Comparison of ENCODE assay signal across 23 mouse cellular contexts in genomic region chr3:127295921-127296320, GRCm38 (mm10).
A peak's percentile ranks its signal among the peaks of the same experiment; 100 is the strongest.
DNase-seq lines count a peak whose midpoint lies in the region; ATAC-seq and TF ChIP-seq lines count a peak whose summit lies in the region.
"Had no signal": no experiment of that assay in that cellular context is flagged by ENCODE, and none has a peak within 500 bp of the region (broad histone marks: within the 10 kb centered on the region; RNA-seq: fewer than 3 reads in every experiment).

No protein-coding gene starts in this region.

- 55% methylated on average over 6 of the region's 6 CpGs for WGBS in heart, embryonic 14.5 days
- WGBS in midbrain, embryonic 14.5 days, result 82% methylated on average over 6 of the region's 6 CpGs

- TF ChIP-seq CTCF in layer of hippocampus, adult 2 months (conservative IDR thresholded peaks at IDR 0.05), result no peak
- no peak for TF ChIP-seq CTCF in MEL (IDR thresholded peaks at IDR 0.05 in 2 of 3, conservative IDR thresholded peaks at IDR 0.05 in 1 of 3; ENCODE audit: control insufficient read depth in 1 of 3, insufficient read depth in 1 of 3, low read depth in 2 of 3, low read length in 3 of 3, poor library complexity in 1 of 3, severe bottlenecking in 1 of 3)

- peak overlapping the region; percentile 9 to 25; a peak in 1 of 4 replicates for H3K27ac ChIP-seq in heart, embryonic 14.5 days (replicated peaks in 1 of 2; ENCODE audit: control insufficient read depth in 1 of 2, insufficient read depth in 1 of 2, low read depth in 2 of 2, low read length in 2 of 2)
- 0 out of 2 replicates have a peak overlapping the region, but pooled peaks have one; percentile 23 for H3K27ac ChIP-seq in layer of hippocampus, adult 2 months
- H3K27ac ChIP-seq in MEL (ENCODE audit: control insufficient read depth, low read depth, low read length), result peak overlapping the region; percentile 79
- H3K27ac ChIP-seq in midbrain, embryonic 14.5 days (replicated peaks; ENCODE audit: low read depth, low read length), result peak overlapping the region; percentile 87; the same call in 1 of the 2 replicates
- H3K27ac ChIP-seq: embryonic facial prominence, embryonic 12.5 days; forebrain, embryonic 13.5 days; gastrocnemius, adult 2 months; limb, embryonic 10.5 days; liver, embryonic 15.5 days; macrophage had no signal

- no peak overlapping the region for H3K9ac ChIP-seq in heart, embryonic 14.5 days (ENCODE audit: low read length)
- peak overlapping the region; percentile 42 for H3K9ac ChIP-seq in MEL (ENCODE audit: control insufficient read depth, low read depth, low read length, poor library complexity, severe bottlenecking)
- no peak overlapping the region for H3K9ac ChIP-seq in midbrain, embryonic 14.5 days (replicated peaks; ENCODE audit: low read length)
- H3K9ac ChIP-seq: embryonic facial prominence, embryonic 12.5 days; forebrain, embryonic 13.5 days; liver, embryonic 15.5 days had no signal

- no peaks in the 10 kb centered on the region for H3K9me3 ChIP-seq in heart, embryonic 14.5 days (ENCODE audit: control insufficient read depth, low read length)
- no peaks in the 10 kb centered on the region for H3K9me3 ChIP-seq in MEL (replicated peaks; ENCODE audit: insufficient read depth, low read length)
- H3K9me3 ChIP-seq in midbrain, embryonic 14.5 days (ENCODE audit: control insufficient read depth, low read length), result no peaks in the 10 kb centered on the region
- H3K9me3 ChIP-seq: embryonic facial prominence, embryonic 12.5 days; forebrain, embryonic 13.5 days; limb, embryonic 10.5 days; liver, embryonic 15.5 days had no signal

- H3K4me2 ChIP-seq in heart, embryonic 14.5 days (ENCODE audit: low read length), result peak overlapping the region; percentile 39
- no peak overlapping the region for H3K4me2 ChIP-seq in midbrain, embryonic 14.5 days (ENCODE audit: low read length)
- H3K4me2 ChIP-seq: embryonic facial prominence, embryonic 12.5 days; forebrain, embryonic 13.5 days; liver, embryonic 15.5 days had no signal

- no peak for TF ChIP-seq POLR2A in MEL (IDR thresholded peaks at IDR 0.05; ENCODE audit: control insufficient read depth in 1 of 2, insufficient read depth in 1 of 2, low read depth in 1 of 2, low read length in 2 of 2, poor library complexity in 1 of 2)

- H3K4me3 ChIP-seq in heart, embryonic 14.5 days (ENCODE audit: control insufficient read depth in 1 of 2, insufficient read depth in 1 of 2, low read depth in 1 of 2, low read length in 2 of 2), result no peak overlapping the region
- H3K4me3 ChIP-seq in layer of hippocampus, adult 2 months, result no peak overlapping the region
- peak overlapping the region; percentile 50 to 64 for H3K4me3 ChIP-seq in MEL (ENCODE audit: control insufficient read depth in 1 of 2, insufficient read depth in 1 of 2, low read depth in 2 of 2, low read length in 2 of 2)
- no peak overlapping the region for H3K4me3 ChIP-seq in midbrain, embryonic 14.5 days (replicated peaks; ENCODE audit: low read depth, low read length)
- H3K4me3 ChIP-seq: embryonic facial prominence, embryonic 12.5 days; erythroblast, embryonic 14.5 days; forebrain, embryonic 13.5 days; gastrocnemius, adult 2 months; limb, embryonic 10.5 days; liver, embryonic 15.5 days had no signal

- H3K36me3 ChIP-seq in heart, embryonic 14.5 days (ENCODE audit: control insufficient read depth, insufficient read depth, low read length), result no peaks in the 10 kb centered on the region
- H3K36me3 ChIP-seq in MEL (ENCODE audit: control insufficient read depth in 1 of 2, insufficient read depth in 2 of 2, low read length in 2 of 2), result peaks cover 0 to 3% of the 10 kb centered on the region in 2 experiments; a peak in 2 of 4 replicates
- H3K36me3 ChIP-seq in midbrain, embryonic 14.5 days (ENCODE audit: control insufficient read depth, insufficient read depth, low read length), result no peaks in the 10 kb centered on the region
- H3K36me3 ChIP-seq: embryonic facial prominence, embryonic 12.5 days; limb, embryonic 10.5 days; liver, embryonic 15.5 days had no signal

- DNase-seq in heart, adult 11 months, result no peak
- no peak for DNase-seq in layer of hippocampus, adult 2 months (ENCODE audit: low spot score in 2 of 2)
- no peak for DNase-seq in layer of hippocampus, adult 18-20 months (ENCODE audit: low spot score in 2 of 2)
- peak; percentile 61 for DNase-seq in MEL (ENCODE audit: low read depth, low spot score)
- DNase-seq in midbrain, embryonic 14.5 days, result no peak
- DNase-seq: adrenal gland, postnatal 36 days; cerebellum, adult 11 months; cerebellum, postnatal 14 days; gastrocnemius, adult 2 months; heart, postnatal 4 days; kidney, adult 18-20 months; kidney, postnatal 4 days; liver had no signal

- H3K79me2 ChIP-seq in MEL (ENCODE audit: control insufficient read depth, insufficient read depth, low read length, poor library complexity), result no peaks in the 10 kb centered on the region

- no peak for TF ChIP-seq EP300 in MEL (IDR thresholded peaks at IDR 0.05; ENCODE audit: low read depth in 1 of 2, low read length in 2 of 2)

- no peak for TF ChIP-seq RAD21 in MEL (IDR thresholded peaks at IDR 0.05; ENCODE audit: low read depth, low read length)

- no peaks in the 10 kb centered on the region for H3K27me3 ChIP-seq in heart, embryonic 14.5 days (ENCODE audit: control insufficient read depth, insufficient read depth, low read length)
- H3K27me3 ChIP-seq in MEL (ENCODE audit: control insufficient read depth in 1 of 2, insufficient read depth in 2 of 2, low read length in 2 of 2), result no peaks in the 10 kb centered on the region
- no peaks in the 10 kb centered on the region for H3K27me3 ChIP-seq in midbrain, embryonic 14.5 days (ENCODE audit: control insufficient read depth, insufficient read depth, low read length)
- H3K27me3 ChIP-seq: embryonic facial prominence, embryonic 12.5 days; forebrain, embryonic 13.5 days; liver, embryonic 15.5 days had no signal

- ATAC-seq in heart, embryonic 14.5 days (ENCODE audit: insufficient number of reproducible peaks, insufficient read depth, low FRiP score, low read depth), result no peak
- ATAC-seq in midbrain, embryonic 14.5 days (ENCODE audit: low FRiP score, low TSS enrichment), result no peak
- ATAC-seq in erythroblast, adult 5-6 weeks (replicated peaks; ENCODE audit: low FRiP score, poor library complexity, severe bottlenecking), result no peak
- ATAC-seq: forebrain, embryonic 13.5 days; inflammation-experienced regulatory T-cells, adult 6 months; lung, postnatal 0 days had no signal

- peaks cover 6 to 10% of the 10 kb centered on the region in 2 experiments; a peak in 2 of 4 replicates for H3K4me1 ChIP-seq in heart, embryonic 14.5 days (ENCODE audit: control insufficient read depth in 2 of 2, insufficient read depth in 2 of 2, low read length in 2 of 2)
- peaks cover 0 to 11% of the 10 kb centered on the region in 2 experiments; a peak in 3 of 4 replicates for H3K4me1 ChIP-seq in MEL (ENCODE audit: control insufficient read depth in 1 of 2, insufficient read depth in 2 of 2, low read length in 2 of 2)
- peaks cover 35% of the 10 kb centered on the region for H3K4me1 ChIP-seq in midbrain, embryonic 14.5 days (ENCODE audit: control insufficient read depth, insufficient read depth, low read length)
- H3K4me1 ChIP-seq: limb, embryonic 10.5 days; liver, embryonic 15.5 days had no signal

TF ChIP-seq in MEL, 35 proteins besides CTCF, POLR2A, EP300 and RAD21:
- TF ChIP-seq MXI1 (IDR thresholded peaks at IDR 0.05; ENCODE audit: low read depth, low read length), result no peak
- TF ChIP-seq BHLHE40 (IDR thresholded peaks at IDR 0.05; ENCODE audit: borderline replicate concordance, low read depth, low read length), result peak; percentile 41; the same call in 1 of the 2 replicates
- TF ChIP-seq MAX (IDR thresholded peaks at IDR 0.05; ENCODE audit: low read length), result peak; percentile 87
- no peak for TF ChIP-seq GATA1 (IDR thresholded peaks at IDR 0.05; ENCODE audit: low read depth, low read length)
- TF ChIP-seq ETS1 (IDR thresholded peaks at IDR 0.05; ENCODE audit: low read depth, low read length), result no peak
- 0 out of 2 replicates have a peak, but pooled peaks have one; percentile 15 for TF ChIP-seq ELF1 (IDR thresholded peaks at IDR 0.05; ENCODE audit: low read depth, low read length)
- no peak for TF ChIP-seq ZNF384 (IDR thresholded peaks at IDR 0.05; ENCODE audit: low read depth, low read length)
- TF ChIP-seq TCF12 (IDR thresholded peaks at IDR 0.05; ENCODE audit: low read depth, low read length), result no peak
- TF ChIP-seq KAT2A (conservative IDR thresholded peaks at IDR 0.05; ENCODE audit: low read depth, low read length), result no peak
- TF ChIP-seq SIN3A (IDR thresholded peaks at IDR 0.05; ENCODE audit: low read length), result no peak
- no peak for TF ChIP-seq HCFC1 (IDR thresholded peaks at IDR 0.05; ENCODE audit: low read depth, low read length)
- no peak for TF ChIP-seq POLR2AphosphoS2 (IDR thresholded peaks at IDR 0.05; ENCODE audit: low read length)
- TF ChIP-seq USF1 (IDR thresholded peaks at IDR 0.05; ENCODE audit: low read depth, low read length), result peak; percentile 93
- TF ChIP-seq MEF2A (IDR thresholded peaks at IDR 0.05; ENCODE audit: extremely low read depth, insufficient replicate concordance, low read depth, low read length, poor library complexity, severe bottlenecking), result no peak
- no peak for TF ChIP-seq TBP (IDR thresholded peaks at IDR 0.05; ENCODE audit: low read depth, low read length)
- TF ChIP-seq USF2 (IDR thresholded peaks at IDR 0.05; ENCODE audit: borderline replicate concordance in 1 of 2, insufficient read depth in 1 of 2, low read depth in 1 of 2, low read length in 2 of 2), result peak; percentile 49 to 75; a peak in 3 of 4 replicates
- TF ChIP-seq MAZ (IDR thresholded peaks at IDR 0.05; ENCODE audit: low read depth, low read length), result no peak
TF ChIP-seq in MEL: peak in this region for 5.

Comparison
In these comparisons a context has a peak if more than half of its experiments do, and no peak if none do; other contexts are left out.
1. H3K27ac ChIP-seq: peak in every context shown above with its lines; median percentile 87 in midbrain, embryonic 14.5 days; 79 in MEL; 23 in layer of hippocampus, adult 2 months; 17 in heart, embryonic 14.5 days.
2. H3K4me3 ChIP-seq: peak in MEL (2 of 2); none in heart, embryonic 14.5 days (0 of 2), layer of hippocampus, adult 2 months (single experiment) and midbrain, embryonic 14.5 days (single experiment).